Mouse (Mus musculus): ENCODE data around the gene Syt9. TPM values are rescaled to one million over a fixed set of nuclear protein-coding genes. Genes with fewer than 3 reads are reported as not detected.

Syt9 gene
- polyA plus RNA-seq, 1 experiment from 2014 or later = 3.7 TPM

- Histone ChIP-seq H3K9ac (replicated peaks; ENCODE audit: low read length) (no peak overlapping the region), H3K4me1 (ENCODE audit: insufficient read depth, low read length) (peaks cover 3% of the 10 kb centered on the region; the same call in 1 of the 2 replicates), H3K4me3 (ENCODE audit: low read length) (no peak overlapping the region)
Observed at GRCm38 (mm10) chr7:107596753-107597152, 226.2 kb downstream of the Syt9 start.

GRCm38 (mm10) chr7:107597956-107598355, 227.4 kb downstream of the Syt9 start:
- 85% methylated on average over 3 of the region's 3 CpGs for WGBS
- H3K27me3 ChIP-seq (ENCODE audit: insufficient read depth, low read length) = no peaks in the 10 kb centered on the region
- H3K4me1 ChIP-seq (ENCODE audit: insufficient read depth, low read length) = peaks cover 3% of the 10 kb centered on the region; the same call in 1 of the 2 replicates
- no peak overlapping the region for H3K4me3 ChIP-seq (ENCODE audit: low read length)
- no peak overlapping the region for H3K27ac ChIP-seq (ENCODE audit: low read length)
- H3K36me3 ChIP-seq (ENCODE audit: insufficient read depth, low read length) = no peaks in the 10 kb centered on the region
- no peak for ATAC-seq (ENCODE audit: low FRiP score, low TSS enrichment)
- no peaks in the 10 kb centered on the region for H3K9me3 ChIP-seq (ENCODE audit: low read length)
- H3K4me2 ChIP-seq (replicated peaks; ENCODE audit: low read depth, low read length) = no peak overlapping the region
- no peak overlapping the region for H3K9ac ChIP-seq (replicated peaks; ENCODE audit: low read length)

More at GRCm38 (mm10) chr7:107596753-107597152, 226.2 kb downstream of the Syt9 start:
- Histone ChIP-seq H3K27me3 (ENCODE audit: insufficient read depth, low read length) (no peaks in the 10 kb centered on the region), H3K36me3 (ENCODE audit: insufficient read depth, low read length) (no peaks in the 10 kb centered on the region), H3K9me3 (ENCODE audit: low read length) (no peaks in the 10 kb centered on the region), H3K27ac (ENCODE audit: low read length) (no peak overlapping the region), H3K4me2 (replicated peaks; ENCODE audit: low read depth, low read length) (no peak overlapping the region)
- no peak for ATAC-seq (ENCODE audit: low FRiP score, low TSS enrichment)

Other genes with a start within 250 kb of the Syt9 start
- gene Olfr715, start 239.6 kb upstream of the Syt9 start, polyA plus RNA-seq (2015; fragmentation: Nextera tagmentation; extraction: Ambion mirVana) = not detected in 2 replicates
- not detected in 2 replicates for gene Olfr716, start 232.4 kb upstream of the Syt9 start, polyA plus RNA-seq (2015; fragmentation: Nextera tagmentation; extraction: Ambion mirVana)
- gene Nlrp14, start 203.7 kb upstream of the Syt9 start, polyA plus RNA-seq (2015; fragmentation: Nextera tagmentation; extraction: Ambion mirVana) = not detected in 2 replicates
- gene Rbmxl2, start 161.3 kb upstream of the Syt9 start, polyA plus RNA-seq (2015; fragmentation: Nextera tagmentation; extraction: Ambion mirVana) = not detected in 2 replicates
- gene Olfml1, start 196.7 kb downstream of the Syt9 start, polyA plus RNA-seq (2015; fragmentation: Nextera tagmentation; extraction: Ambion mirVana) = 24.3 and 26.4 TPM in 2 replicates
- 6.4 and 7.1 TPM in 2 replicates for gene Ppfibp2, start 224.5 kb downstream of the Syt9 start, polyA plus RNA-seq (2015; fragmentation: Nextera tagmentation; extraction: Ambion mirVana)

Data from kidney, embryonic 16.5 days (tissue).